Mouse (Mus musculus) frontal cortex, postnatal 10 days (tissue): ENCODE measurements at regions not wholly inside any gene's neighbourhood (a gene's known extent, or its start where the extent isn't known, plus 50 kb on each side); places are given as distances from the start of the nearest gene placed in this dataset.
"Not testable (repeated sequence)": the region's sequence is repeated elsewhere in the genome, so short reads cannot be mapped to it uniquely, and the experiment has no call there.

Source experiments
- DNase-seq, 2 experiments: peaks; one replicate each; pipeline ENCODE4 v3.0.0; 2022; ENCODE audit warnings: low spot score in 2 of 2, mixed read lengths in 1 of 2

DNA sequence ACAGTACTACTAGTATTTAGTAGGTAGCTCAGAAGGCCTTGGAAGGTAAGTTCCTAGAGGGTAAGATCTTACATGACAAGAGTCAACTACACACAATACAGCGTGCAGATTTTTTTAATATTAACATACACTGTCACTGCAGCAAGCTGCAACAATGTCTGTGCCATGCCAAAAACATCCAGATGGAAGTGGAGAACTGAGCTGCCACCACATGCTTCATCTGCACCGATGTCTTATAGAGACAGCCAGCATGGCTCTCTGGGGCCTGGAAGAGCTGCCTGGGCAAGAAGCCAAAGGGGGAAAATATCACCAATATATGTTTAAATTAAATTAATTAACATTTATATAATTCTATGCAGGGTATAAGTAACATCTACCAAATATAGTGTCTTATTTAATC is 795.3 kb downstream of the Cypt12 start:
- DNase-seq: no peak

DNA sequence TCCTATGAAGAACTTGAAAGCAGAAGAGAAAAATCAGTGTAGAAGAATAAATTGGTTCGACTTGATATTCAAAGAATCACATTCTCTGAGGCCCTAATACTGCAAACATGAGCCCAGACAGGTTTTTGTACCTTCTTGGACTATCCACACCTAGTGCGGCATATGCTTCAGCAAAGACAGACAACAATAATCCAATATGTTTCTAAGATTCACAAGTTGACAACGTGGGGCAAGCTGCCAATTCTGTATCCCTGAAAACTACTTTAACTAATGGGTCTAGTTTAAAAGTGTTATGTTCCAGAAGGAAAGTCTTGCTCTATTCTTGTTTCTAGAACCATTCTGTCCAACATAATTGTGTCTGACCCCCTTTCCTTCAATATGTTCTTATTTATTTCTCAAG is 796.0 kb downstream of the Cypt12 start:
- DNase-seq: no peak

DNA sequence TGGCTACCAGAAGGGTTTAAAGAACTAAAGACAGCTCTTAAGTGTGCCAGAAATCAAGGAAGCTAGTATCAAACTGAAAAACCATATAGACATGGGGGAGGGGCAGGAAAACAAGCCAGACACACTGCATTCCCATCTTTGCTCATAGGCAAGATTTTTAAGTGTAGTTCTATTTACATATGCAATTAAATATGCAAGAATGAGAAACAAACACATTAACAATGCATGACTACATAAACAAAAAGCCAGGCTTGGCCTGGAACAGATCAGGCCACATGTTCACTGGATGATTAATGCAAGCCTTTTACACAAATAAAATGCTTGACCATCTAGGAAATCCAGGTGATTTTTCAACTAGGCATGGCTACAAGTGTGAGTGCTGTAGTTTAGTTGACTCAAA is 798.0 kb downstream of the Cypt12 start:
- no peak for DNase-seq

DNA sequence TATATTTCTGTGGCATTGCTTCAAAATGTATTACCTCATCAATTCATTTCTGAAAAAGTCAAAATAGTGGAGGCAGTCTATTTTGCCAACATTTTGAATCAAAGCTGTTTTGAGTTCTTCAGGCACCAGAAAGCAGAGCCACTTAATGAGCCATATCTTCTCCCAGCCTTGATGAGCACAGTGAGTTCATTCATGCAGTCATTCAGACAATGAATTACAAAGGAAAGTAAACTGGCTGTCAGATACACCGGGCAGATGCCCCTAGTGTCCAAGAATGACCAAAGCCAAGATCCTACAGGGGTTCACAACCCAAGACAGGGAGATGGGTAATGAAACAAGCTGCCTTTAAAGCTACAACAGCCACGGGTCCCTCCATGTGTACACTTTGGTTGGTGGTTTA is 798.7 kb downstream of the Cypt12 start:
- no peak for DNase-seq

DNA sequence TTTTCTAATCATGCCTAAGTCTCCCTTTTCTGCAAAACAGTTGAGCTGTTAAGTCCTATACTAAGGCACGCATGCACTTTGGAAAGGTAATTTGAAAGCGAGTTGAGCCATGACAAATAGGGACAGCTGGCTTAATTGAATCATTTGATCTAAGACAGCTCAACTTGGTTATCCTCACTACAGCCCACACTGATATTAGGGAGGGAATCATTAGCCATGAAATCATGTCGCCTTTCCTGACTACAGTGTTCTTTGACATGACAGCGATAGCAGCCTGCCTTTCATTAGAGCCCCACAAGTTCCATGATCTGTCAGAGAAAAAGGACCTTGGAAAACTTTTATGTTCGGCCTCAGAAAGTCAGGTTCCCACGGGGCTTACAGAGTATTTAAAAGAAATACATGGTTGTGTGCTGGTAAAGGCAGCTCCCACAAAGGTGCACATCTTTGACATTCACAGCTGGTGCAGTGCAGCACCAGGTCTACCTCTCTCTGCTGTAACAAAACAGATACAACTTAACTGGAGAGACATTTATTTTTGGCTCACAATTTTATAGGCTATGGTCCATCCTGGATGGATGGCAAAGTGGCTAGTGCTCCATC is 803.5 kb downstream of the Cypt12 start:
- no peak for DNase-seq

DNA sequence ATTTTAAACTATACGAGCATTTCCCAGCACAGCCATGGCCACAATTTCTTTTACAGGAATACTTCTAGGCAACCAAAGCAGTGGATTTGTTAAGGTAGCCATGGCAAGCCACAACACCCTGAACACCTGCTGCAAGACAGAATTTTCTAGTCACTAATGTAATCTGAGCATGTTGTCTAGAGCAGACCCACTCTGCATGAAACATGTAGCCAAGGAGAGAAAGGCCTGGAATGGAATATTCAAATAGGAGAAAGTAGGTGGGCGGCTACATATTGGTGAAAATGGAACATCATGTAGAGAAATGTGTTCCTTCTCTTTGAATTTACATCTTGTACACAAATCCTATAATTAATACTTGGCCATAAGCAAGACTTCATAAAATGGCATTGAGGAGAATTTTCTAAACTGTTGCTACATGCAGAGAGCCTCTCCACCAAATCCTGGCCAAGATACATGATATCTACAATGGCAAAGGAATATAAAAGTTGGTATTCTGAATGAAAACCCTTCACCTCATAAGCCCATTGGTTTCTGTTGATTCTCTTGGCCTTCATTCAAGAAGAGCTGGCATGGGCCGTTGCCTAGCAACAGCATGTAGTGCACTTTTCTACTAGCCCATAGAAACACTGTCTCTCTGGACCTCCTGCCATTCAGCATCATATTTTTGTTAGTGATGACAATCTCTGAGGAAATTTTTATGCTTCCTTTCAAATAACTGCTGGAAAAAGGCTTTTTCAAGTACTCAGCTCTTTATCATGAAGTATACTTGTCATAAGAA is 816.3 kb downstream of the Cypt12 start:
- DNase-seq: peak; percentile 32 to 37

DNA sequence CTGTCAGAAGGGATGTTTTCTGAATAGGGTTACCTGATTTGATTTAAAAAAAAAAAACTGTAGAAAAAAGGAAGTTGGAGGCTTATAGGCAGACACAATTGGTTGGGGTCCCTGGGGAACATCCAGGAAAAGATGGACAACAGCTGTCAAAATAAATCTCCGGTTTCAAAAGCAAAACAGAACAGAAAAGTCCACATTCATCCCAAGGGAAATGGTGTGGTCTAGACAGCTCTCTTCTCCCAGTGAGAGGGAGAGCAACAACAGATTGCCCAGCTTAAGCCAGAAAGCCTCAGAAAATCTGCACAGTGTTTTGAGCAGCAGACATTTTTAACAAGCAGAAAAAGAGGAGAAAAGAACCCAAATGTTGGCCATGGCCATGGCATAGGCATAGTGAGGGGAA is 830.3 kb downstream of the Cypt12 start:
- DNase-seq: no peak

DNA sequence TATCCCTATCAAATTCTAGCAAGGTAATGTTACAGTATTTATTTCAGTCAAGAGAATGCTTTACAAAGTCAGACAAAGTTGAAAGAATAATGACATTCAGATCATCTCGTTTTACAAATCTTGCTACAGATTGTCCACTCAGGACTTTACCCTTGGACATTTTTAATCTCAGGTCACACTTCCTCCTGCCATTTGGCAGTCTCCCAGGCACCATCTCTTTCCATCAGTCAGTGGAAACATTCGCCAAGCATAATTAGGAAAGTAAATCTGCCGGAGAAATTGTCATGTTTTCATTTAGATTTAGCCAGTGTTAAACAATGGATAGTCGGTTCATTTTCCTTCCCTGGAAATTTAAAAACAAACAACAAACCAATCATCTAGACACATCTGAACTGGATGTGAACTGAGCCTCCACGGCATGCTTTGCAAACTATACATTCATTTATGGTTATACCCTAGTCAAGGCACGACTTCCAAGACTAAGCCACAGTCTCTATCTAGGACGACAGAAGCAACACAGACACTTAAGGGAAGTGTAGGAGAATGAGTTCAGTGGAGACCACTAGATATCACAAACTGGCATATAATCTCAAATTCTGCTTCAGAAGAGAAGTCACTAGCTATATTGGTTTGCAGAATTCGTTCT is 839.4 kb downstream of the Cypt12 start:
- no peak for DNase-seq

DNA sequence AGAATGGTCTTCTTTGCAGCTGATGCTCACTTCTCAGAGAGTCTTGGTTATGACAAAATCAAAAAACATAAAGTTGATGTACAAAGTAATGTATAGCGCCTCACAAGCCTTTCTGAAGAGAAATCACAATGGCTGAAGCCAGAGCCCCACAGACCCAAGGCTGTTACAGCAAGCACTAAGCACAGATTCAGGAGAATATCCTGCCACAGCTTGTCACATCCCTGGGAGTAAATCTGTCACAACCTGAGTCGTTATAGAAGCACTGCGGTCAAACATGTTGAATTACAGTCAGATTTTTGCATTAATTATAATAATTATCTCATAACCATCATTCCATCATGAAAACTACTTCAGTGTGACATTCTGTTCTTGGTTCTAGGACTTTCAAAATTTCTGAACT is 825.7 kb downstream of the 1700064H15Rik start:
- DNase-seq: no peak

DNA sequence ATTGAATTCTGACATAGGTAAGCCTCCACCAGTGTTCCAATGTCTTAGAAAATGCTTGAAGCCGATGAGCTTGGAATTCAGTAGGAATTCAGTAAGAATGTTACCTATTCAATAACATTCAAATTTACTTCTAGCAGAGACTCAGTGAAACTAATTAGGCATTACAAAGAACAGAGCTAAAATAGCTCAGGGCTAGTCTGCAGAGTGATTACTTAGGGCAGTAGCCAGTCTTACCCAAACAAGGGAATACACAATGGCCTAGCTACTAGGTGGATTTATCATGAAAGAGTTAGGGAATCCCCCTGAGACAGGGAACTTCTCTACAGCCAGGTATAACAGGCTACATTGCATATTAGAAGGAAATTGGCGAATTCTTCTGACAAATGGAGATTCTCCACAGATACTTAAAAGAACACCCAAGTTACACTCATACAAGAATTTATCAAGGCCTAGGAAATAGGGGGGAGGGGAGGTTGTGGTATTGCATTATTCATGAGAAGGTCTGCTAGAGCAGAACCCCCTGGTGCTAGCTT is 799.6 kb downstream of the 1700064H15Rik start:
- not testable (repeated sequence) for DNase-seq

DNA sequence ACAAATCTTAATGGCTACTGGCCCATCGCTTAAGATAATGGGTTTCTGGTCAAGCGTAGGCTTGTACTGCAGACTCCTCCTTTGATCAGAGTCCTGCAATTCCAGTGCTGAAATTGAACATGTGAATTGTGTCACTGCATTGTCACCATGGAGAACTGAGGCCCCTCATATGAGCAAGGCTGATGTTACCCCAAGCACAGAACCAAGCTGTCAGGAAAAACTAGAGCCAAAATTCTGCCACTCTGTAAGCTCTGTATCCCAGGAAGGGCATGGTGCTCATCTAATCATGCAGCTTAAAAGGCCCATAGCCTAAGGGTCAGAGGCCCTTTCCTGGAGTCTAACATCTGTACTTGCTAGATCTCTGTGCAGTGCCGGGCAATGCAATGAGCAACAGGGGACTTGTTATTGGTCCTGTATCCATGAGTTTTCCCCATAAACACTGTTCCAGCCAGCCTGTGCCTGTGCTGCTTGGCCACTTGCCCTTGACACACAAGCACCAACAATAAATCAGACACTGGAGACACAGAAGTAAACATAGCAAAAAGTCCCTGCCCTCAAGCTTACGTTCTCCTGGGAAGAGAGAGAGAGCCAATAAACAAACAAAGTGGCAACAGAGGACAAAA is 760.2 kb downstream of the 1700064H15Rik start:
- no peak for DNase-seq

DNA sequence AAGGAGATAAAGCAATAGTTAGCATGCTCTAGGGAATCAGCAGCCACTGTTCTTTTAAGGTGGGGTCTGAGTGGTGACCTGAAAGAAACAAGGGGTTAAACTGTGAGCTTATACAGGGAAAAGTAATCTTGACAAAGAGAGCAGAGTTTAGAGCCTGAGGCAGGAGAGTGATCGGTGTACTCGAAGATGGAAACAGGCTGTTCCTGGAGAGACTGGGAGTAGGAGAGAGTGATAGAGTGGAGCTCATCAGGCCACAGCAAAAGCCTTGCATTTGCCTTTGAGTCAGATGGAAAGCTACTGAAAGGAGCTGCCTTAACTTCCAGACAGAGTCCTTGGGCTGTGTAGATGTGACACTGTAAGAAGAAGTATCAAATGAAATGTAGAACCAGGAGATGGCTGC is 759.7 kb downstream of the 1700064H15Rik start:
- DNase-seq: no peak

DNA sequence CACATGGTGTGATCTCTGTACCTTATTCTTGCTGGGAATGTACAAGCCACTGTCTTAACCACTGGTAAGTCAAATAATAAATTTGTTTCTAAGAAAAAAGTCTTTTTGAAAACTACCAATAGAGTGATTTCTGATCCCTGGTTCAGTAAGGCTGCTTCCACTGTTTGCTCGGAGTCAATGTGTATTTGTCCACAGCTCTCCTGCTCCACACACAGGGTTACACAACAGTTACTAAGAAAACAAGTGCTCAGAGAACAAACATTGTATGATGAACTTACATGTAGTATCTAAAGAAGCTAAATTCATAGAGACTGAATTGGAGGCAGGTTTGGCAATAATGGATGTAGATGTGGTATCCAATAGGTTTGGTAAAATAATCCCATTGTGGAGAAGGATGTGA is 751.4 kb downstream of the 1700064H15Rik start:
- DNase-seq: no peak

DNA sequence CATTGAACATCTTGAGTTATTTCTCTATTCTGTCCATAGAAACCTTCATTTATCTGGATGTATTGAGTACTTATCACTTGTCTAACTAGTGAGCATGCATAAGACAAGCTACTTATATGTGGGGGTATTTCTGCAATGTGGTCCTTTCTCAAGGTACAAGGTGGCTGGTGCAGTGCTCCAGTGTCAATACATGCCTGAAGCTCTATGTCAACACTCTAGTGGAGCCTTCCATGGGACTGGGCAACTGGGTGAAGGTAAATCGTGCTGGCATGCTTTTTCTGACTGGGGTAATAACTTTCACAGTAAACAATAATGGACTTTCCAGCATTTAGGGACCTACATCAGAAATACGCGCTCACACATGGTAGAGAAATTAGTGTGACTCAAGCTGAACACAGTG is 750.9 kb downstream of the 1700064H15Rik start:
- DNase-seq: no peak

DNA sequence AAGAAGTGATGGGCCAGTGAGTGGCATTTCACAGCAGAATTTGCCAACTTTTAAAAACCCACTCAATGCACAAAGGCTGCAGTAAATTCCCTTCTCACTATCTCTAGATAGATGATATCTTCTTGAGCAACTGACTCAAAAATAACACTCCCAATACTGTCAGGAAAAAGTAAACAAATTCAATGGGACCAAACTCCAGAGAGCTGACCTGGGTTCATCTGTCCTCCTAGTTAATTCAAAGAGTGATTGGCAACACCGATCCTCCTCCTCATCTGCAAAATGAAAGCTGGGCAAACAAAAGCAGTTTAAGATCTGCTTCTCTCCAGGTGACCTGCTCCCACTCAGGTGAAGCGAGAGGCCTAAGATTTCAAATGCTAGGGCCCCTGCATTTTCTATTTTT is 747.3 kb downstream of the 1700064H15Rik start:
- DNase-seq: no peak

DNA sequence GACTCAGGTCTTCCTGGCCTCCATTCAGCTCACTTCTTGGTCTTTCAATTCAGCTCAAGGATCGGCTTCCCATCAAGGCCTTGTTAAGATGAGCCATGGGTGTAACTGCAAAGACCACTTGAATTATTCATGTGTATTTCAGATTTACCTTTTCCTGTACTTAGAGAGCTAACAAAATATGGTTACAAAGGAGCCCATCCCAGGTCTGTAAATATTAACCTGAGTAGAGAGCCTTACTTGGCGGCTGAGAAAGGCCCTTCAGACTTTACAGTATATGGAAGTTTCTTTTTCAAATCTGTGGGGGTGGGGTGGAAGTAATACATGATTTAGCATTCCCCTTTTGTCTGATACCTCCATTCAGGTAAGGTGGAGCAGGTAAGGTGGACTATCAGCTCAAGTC is 735.7 kb downstream of the 1700064H15Rik start:
- no peak for DNase-seq

DNA sequence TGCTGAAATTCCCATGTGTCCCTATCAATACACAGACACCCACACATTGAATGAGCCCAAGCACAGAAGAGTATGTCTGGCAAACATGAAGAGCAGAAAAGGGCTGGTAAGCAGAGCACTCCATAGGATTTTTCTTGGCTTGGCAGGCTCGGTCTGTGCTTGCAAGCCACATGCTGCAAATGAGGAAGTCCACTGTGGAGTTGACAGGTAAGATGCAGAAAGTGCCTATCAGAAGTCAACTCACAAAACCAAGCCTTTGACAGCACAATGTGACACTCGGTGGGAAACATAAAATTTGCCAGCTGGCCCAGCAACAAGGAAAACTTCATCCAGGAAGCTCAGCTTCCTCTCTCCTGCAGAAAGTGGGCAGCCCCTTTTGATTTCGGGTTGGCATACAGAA is 722.7 kb downstream of the 1700064H15Rik start:
- DNase-seq: peak in 1 of 2 experiments; percentile 10

DNA sequence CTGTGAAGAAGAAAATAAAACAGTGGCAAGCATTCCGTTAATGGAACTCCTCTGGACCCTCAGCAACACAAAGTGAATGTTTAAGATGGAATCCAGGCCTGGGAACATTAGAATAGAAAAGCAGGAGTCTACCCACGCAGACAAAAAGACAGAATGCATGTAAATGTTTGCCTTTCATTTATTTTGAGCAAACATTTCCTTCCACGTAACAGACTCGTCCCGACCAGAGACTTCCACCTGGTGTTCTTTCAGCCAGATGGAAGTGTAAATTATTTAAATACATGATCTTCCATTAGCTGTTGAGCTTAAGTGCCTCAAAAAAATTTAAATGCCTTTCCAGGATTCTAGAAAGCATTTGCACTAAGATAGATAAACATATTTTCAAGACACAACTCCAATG is 722.3 kb downstream of the 1700064H15Rik start:
- DNase-seq: no peak

DNA sequence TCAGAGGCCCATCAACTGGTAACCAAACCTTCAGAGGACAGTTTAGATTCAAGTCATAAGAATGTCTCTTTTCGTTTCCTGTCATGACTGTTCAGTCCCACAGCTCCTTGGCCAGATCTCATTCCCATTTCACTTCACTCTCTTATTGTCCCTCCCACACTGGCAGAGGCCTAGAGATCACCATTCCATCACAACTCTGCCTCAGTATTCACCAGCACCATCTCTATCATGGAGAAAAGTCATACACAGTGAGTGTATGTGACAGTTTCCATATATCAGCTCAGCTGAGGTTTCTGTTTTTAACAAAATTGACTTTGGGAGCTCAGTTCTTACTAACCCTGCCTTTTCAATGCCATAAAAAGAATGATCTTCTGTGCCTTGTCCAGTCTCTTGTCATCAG is 719.7 kb downstream of the 1700064H15Rik start:
- no peak for DNase-seq

DNA sequence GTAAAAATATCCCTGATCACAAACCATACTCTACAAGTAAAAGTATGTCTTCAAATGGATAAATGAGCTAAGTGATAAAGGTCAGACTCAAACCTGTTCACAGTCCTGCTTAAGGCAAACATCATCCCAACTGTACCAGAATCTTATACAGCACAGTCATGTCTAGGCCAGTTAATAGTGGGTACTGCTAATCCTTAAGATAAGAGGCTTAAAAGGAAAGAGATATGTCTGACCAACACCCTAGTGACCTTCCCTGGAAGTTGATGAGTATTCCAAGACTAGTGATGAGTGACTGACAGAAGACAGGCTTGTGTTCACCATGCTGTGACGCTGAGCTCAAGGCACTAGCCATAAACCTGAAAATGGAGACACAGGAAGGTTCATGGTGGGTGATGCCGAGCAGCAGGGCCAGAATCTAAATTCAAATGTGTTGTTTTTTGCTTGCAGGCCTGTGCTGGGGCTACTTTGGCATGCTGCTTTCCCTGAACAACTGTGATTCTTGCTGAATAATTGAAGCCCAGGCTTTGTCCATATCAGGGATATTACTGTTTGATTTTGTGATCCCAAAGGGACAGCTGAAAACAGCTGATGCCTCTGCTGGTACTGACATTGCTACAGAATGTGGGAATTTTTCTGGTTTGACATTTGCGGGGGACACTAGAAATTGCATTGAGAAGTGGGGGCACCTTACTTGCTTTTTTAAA is 699.9 kb downstream of the 1700064H15Rik start:
- DNase-seq: no peak

DNA sequence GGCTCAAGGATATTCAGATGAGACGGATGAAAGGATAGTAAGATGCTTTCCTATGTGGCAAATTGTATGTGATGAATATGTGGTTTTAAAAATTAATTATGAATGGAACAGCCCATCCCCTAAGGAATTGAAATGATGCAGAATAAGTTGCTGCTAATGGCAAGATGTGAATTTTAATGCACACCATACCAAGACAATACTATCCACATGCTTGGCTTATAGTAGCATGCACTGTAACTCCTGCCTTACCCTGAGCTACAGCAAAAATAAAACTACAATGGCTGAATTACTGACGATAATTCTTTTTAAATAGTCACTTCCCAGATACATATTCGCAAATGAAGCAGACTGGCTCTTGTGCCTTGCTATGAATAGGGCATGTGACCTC is 699.4 kb downstream of the 1700064H15Rik start:
- DNase-seq: no peak
